Mouse (Mus musculus): Measurements from ENCODE around the gene Gcnt1. TPM values are rescaled to one million over a fixed set of nuclear protein-coding genes. Genes with fewer than 3 reads are reported as not detected.

Gcnt1 gene
- polyA plus RNA-seq, 1 experiment from 2014 or later: 1.5 TPM

GRCm38 (mm10) chr19:17382807-17383397, 10.3 kb upstream of the Gcnt1 start:
- TF ChIP-seq EP300 (optimal IDR thresholded peaks at IDR 0.05) (no peak), CTCF (IDR thresholded peaks at IDR 0.05; ENCODE audit: low read depth) (no peak)
- 81% methylated on average over 6 of the region's 6 CpGs for WGBS
- H3K27ac ChIP-seq (replicated peaks): no peak overlapping the region
- no peaks in the 10 kb centered on the region for H3K27me3 ChIP-seq (ENCODE audit: control insufficient read depth, insufficient read depth, low read length)
- no peak overlapping the region for H3K9ac ChIP-seq (ENCODE audit: low read length)
- H3K36me3 ChIP-seq (ENCODE audit: control insufficient read depth, insufficient read depth, low read length): no peaks in the 10 kb centered on the region
- no peak for ATAC-seq (ENCODE audit: low FRiP score, low TSS enrichment)
- H3K4me2 ChIP-seq (replicated peaks; ENCODE audit: low read depth): no peak overlapping the region
- no peaks in the 10 kb centered on the region for H3K9me3 ChIP-seq (ENCODE audit: control insufficient read depth, low read length)
- DNase-seq (ENCODE audit: low spot score): no peak
- H3K4me1 ChIP-seq (replicated peaks; ENCODE audit: control insufficient read depth, insufficient read depth): no peaks in the 10 kb centered on the region
- H3K4me3 ChIP-seq (ENCODE audit: low read depth, low read length): no peak overlapping the region

DNA sequence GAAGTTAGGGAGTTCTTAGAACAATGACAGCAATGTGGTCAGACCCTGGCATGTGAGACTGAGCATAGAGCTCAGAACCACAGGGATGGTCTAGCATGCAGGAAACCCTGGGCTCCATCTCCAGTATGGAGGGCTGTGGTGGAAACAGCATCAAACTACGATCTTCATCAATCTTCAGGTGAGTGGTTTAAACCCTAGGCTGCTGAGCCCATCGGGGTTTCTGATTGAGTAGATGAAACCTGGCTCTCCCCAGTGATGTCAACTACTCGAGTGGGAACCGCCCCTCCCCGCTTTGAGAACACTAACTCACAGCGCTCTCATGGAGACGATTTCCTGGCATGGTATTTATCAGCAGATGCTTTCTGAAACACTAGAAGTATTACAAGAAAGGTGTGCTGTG, 7.9 kb upstream of the Gcnt1 start:
- H3K27me3 ChIP-seq (ENCODE audit: control insufficient read depth, insufficient read depth, low read length): no peaks in the 10 kb centered on the region
- H3K4me3 ChIP-seq (ENCODE audit: low read depth, low read length): no peak overlapping the region
- no peak overlapping the region for H3K27ac ChIP-seq (replicated peaks)
- DNase-seq (ENCODE audit: low spot score) (no peak), ATAC-seq (ENCODE audit: low FRiP score, low TSS enrichment) (no peak)
- H3K4me1 ChIP-seq (replicated peaks; ENCODE audit: control insufficient read depth, insufficient read depth): no peaks in the 10 kb centered on the region
- H3K4me2 ChIP-seq (replicated peaks; ENCODE audit: low read depth): no peak overlapping the region
- no peak for TF ChIP-seq CTCF (IDR thresholded peaks at IDR 0.05; ENCODE audit: low read depth)
- TF ChIP-seq EP300 (optimal IDR thresholded peaks at IDR 0.05): no peak
- H3K9me3 ChIP-seq (ENCODE audit: control insufficient read depth, low read length): no peaks in the 10 kb centered on the region
- H3K9ac ChIP-seq (ENCODE audit: low read length): no peak overlapping the region
- WGBS: 44% methylated on average over 7 of the region's 7 CpGs
- H3K36me3 ChIP-seq (ENCODE audit: control insufficient read depth, insufficient read depth, low read length): no peaks in the 10 kb centered on the region

DNA sequence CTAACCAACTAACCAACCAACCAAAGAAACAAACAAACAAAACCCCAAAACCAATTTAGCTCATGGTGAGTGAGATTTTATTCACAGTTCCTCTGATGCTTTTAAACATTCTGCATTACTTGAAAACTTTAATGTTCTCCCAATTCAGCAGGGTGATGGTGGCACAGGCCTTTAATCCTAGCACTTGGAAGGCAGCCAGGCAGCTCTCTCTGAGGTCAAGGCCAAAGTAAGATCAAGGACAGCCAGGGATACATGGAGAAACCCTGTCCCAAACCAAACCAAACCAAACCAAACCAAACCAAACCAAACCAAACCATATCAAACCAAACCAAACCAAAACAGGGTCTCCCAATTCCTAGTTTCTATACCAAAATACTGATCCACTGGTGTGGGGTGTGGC, 6.2 kb upstream of the Gcnt1 start:
- no peak overlapping the region for H3K9ac ChIP-seq (ENCODE audit: low read length)
- DNase-seq (ENCODE audit: low spot score) (no peak), ATAC-seq (ENCODE audit: low FRiP score, low TSS enrichment) (no peak)
- no peaks in the 10 kb centered on the region for H3K4me1 ChIP-seq (replicated peaks; ENCODE audit: control insufficient read depth, insufficient read depth)
- H3K27ac ChIP-seq (replicated peaks): no peak overlapping the region
- H3K9me3 ChIP-seq (ENCODE audit: control insufficient read depth, low read length): no peaks in the 10 kb centered on the region
- H3K36me3 ChIP-seq (ENCODE audit: control insufficient read depth, insufficient read depth, low read length): no peaks in the 10 kb centered on the region
- TF ChIP-seq EP300 (optimal IDR thresholded peaks at IDR 0.05) (no peak), CTCF (IDR thresholded peaks at IDR 0.05; ENCODE audit: low read depth) (no peak)
- H3K27me3 ChIP-seq (ENCODE audit: control insufficient read depth, insufficient read depth, low read length): no peaks in the 10 kb centered on the region
- no peak overlapping the region for H3K4me2 ChIP-seq (replicated peaks; ENCODE audit: low read depth)
- no peak overlapping the region for H3K4me3 ChIP-seq (ENCODE audit: low read depth, low read length)

DNA sequence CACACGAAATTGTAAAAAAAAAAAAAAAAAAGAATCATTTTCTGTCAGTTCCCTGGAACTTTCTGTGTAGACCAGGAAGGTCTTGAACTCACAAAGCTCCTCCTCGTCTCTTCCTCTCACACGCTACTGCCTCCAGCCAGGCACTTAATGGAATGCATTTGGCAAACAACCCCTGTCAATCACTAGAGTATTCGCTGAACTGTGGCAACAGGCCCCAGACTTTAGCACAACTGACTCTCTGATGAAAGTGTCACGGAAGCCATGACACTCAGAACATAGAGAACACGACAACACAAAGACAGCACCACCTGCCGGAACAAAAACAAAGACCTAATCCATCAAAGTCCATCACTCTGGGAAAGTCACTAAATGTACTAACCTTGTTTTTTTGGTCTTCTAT, 3.1 kb downstream of the Gcnt1 start:
- ATAC-seq (ENCODE audit: low FRiP score, low TSS enrichment) (no peak), DNase-seq (ENCODE audit: low spot score) (no peak)
- H3K36me3 ChIP-seq (ENCODE audit: control insufficient read depth, insufficient read depth, low read length): no peaks in the 10 kb centered on the region
- no peaks in the 10 kb centered on the region for H3K27me3 ChIP-seq (ENCODE audit: control insufficient read depth, insufficient read depth, low read length)
- WGBS: 47% methylated on average over 7 of the region's 7 CpGs
- no peak overlapping the region for H3K4me2 ChIP-seq (replicated peaks; ENCODE audit: low read depth)
- no peak overlapping the region for H3K4me3 ChIP-seq (ENCODE audit: low read depth, low read length)
- H3K9me3 ChIP-seq (ENCODE audit: control insufficient read depth, low read length): no peaks in the 10 kb centered on the region
- TF ChIP-seq EP300 (optimal IDR thresholded peaks at IDR 0.05) (no peak), CTCF (IDR thresholded peaks at IDR 0.05; ENCODE audit: low read depth) (peak; percentile 23; the same call in 1 of the 2 replicates)
- no peak overlapping the region for H3K27ac ChIP-seq (replicated peaks)
- no peak overlapping the region for H3K9ac ChIP-seq (ENCODE audit: low read length)
- H3K4me1 ChIP-seq (replicated peaks; ENCODE audit: control insufficient read depth, insufficient read depth): no peaks in the 10 kb centered on the region

GRCm38 (mm10) chr19:17368557-17368956, 4.1 kb downstream of the Gcnt1 start:
- DNase-seq (ENCODE audit: low spot score) (no peak), ATAC-seq (ENCODE audit: low FRiP score, low TSS enrichment) (no peak)
- Histone ChIP-seq H3K9me3 (ENCODE audit: control insufficient read depth, low read length) (no peaks in the 10 kb centered on the region), H3K4me1 (replicated peaks; ENCODE audit: control insufficient read depth, insufficient read depth) (no peaks in the 10 kb centered on the region), H3K4me3 (ENCODE audit: low read depth, low read length) (no peak overlapping the region), H3K9ac (ENCODE audit: low read length) (no peak overlapping the region), H3K27me3 (ENCODE audit: control insufficient read depth, insufficient read depth, low read length) (no peaks in the 10 kb centered on the region), H3K27ac (replicated peaks) (no peak overlapping the region), H3K36me3 (ENCODE audit: control insufficient read depth, insufficient read depth, low read length) (no peaks in the 10 kb centered on the region), H3K4me2 (replicated peaks; ENCODE audit: low read depth) (no peak overlapping the region)
- 65% methylated on average over 9 of the region's 9 CpGs for WGBS
- TF ChIP-seq CTCF (IDR thresholded peaks at IDR 0.05; ENCODE audit: low read depth) (no peak), EP300 (optimal IDR thresholded peaks at IDR 0.05) (no peak)

GRCm38 (mm10) chr19:17366364-17367090, 6.1 kb downstream of the Gcnt1 start:
- H3K27me3 ChIP-seq (ENCODE audit: control insufficient read depth, insufficient read depth, low read length): no peaks in the 10 kb centered on the region
- no peaks in the 10 kb centered on the region for H3K36me3 ChIP-seq (ENCODE audit: control insufficient read depth, insufficient read depth, low read length)
- H3K9me3 ChIP-seq (ENCODE audit: control insufficient read depth, low read length): no peaks in the 10 kb centered on the region
- no peak for ATAC-seq (ENCODE audit: low FRiP score, low TSS enrichment)
- H3K4me2 ChIP-seq (replicated peaks; ENCODE audit: low read depth): no peak overlapping the region
- H3K9ac ChIP-seq (ENCODE audit: low read length): no peak overlapping the region
- no peak for DNase-seq (ENCODE audit: low spot score)
- H3K27ac ChIP-seq (replicated peaks): no peak overlapping the region
- TF ChIP-seq EP300 (optimal IDR thresholded peaks at IDR 0.05) (no peak), CTCF (IDR thresholded peaks at IDR 0.05; ENCODE audit: low read depth) (no peak)
- H3K4me3 ChIP-seq (ENCODE audit: low read depth, low read length): no peak overlapping the region
- H3K4me1 ChIP-seq (replicated peaks; ENCODE audit: control insufficient read depth, insufficient read depth): no peaks in the 10 kb centered on the region
- WGBS: 89% methylated on average over 8 of the region's 8 CpGs

All from stomach, postnatal 0 days (tissue).